In genomic region chr2:18965950-18966349, GRCm38 (mm10) we compare ENCODE assay signal across 35 mouse cellular contexts.
"Had no signal": no experiment of that assay in that cellular context is flagged by ENCODE, and none has a peak within 500 bp of the region (broad histone marks: within the 10 kb centered on the region; RNA-seq: fewer than 3 reads in every experiment).

No protein-coding gene starts in this region.

- ATAC-seq: hindbrain, embryonic 16.5 days; hindbrain, postnatal 0 days; inflammation-experienced regulatory T-cells, adult 6 months; intestine, embryonic 15.5 days; intestine, embryonic 16.5 days; intestine, postnatal 0 days had no signal

- H3K4me3 ChIP-seq: heart, embryonic 10.5 days; heart, embryonic 12.5 days; heart, embryonic 13.5 days; heart, embryonic 15.5 days; hindbrain, embryonic 10.5 days; hindbrain, embryonic 12.5 days; hindbrain, embryonic 13.5 days; hindbrain, embryonic 15.5 days; intestine, embryonic 15.5 days; kidney, embryonic 15.5 days; layer of hippocampus, adult 2 months had no signal

- H3K27me3 ChIP-seq: heart, embryonic 12.5 days; heart, embryonic 13.5 days; heart, embryonic 15.5 days; hindbrain, embryonic 12.5 days; hindbrain, embryonic 13.5 days; hindbrain, embryonic 15.5 days; intestine, embryonic 15.5 days; kidney, embryonic 15.5 days had no signal

- H3K27ac ChIP-seq: heart, embryonic 10.5 days; heart, embryonic 13.5 days; heart, embryonic 15.5 days; hindbrain, embryonic 10.5 days; hindbrain, embryonic 12.5 days; hindbrain, embryonic 13.5 days; hindbrain, embryonic 14.5 days; hindbrain, embryonic 15.5 days; hindbrain, postnatal 0 days; intestine, embryonic 15.5 days; kidney, embryonic 15.5 days; kidney, postnatal 0 days; layer of hippocampus, adult 2 months had no signal

- H3K9ac ChIP-seq: heart, embryonic 12.5 days; heart, embryonic 13.5 days; heart, embryonic 15.5 days; hindbrain, embryonic 12.5 days; hindbrain, embryonic 13.5 days; hindbrain, embryonic 14.5 days; hindbrain, embryonic 15.5 days; intestine, embryonic 15.5 days; kidney, embryonic 15.5 days had no signal

- DNase-seq: heart, postnatal 10 days; heart, postnatal 14 days; heart, postnatal 36 days; heart, postnatal 4 days; kidney, adult 11 months; kidney, adult 18-20 months; kidney, adult 2 months; kidney, adult 8-10 months; kidney, adult 9 months; kidney, postnatal 10 days; kidney, postnatal 14 days; kidney, postnatal 25 days; kidney, postnatal 36 days; kidney, postnatal 4 days; layer of hippocampus, adult 9-11 months; layer of hippocampus, postnatal 36 days had no signal

- H3K4me1 ChIP-seq: hindbrain, embryonic 13.5 days; hindbrain, embryonic 15.5 days had no signal

- H3K36me3 ChIP-seq: heart, embryonic 10.5 days; heart, embryonic 12.5 days; heart, embryonic 13.5 days; hindbrain, embryonic 10.5 days; hindbrain, embryonic 12.5 days; hindbrain, embryonic 13.5 days; hindbrain, embryonic 15.5 days; intestine, embryonic 15.5 days; kidney, embryonic 15.5 days had no signal

- H3K9me3 ChIP-seq: heart, embryonic 10.5 days; heart, embryonic 13.5 days; heart, embryonic 15.5 days; hindbrain, embryonic 10.5 days; hindbrain, embryonic 12.5 days; hindbrain, embryonic 13.5 days; hindbrain, embryonic 15.5 days; intestine, embryonic 15.5 days; kidney, embryonic 15.5 days had no signal

- H3K4me2 ChIP-seq: heart, embryonic 11.5 days; heart, embryonic 12.5 days; heart, embryonic 13.5 days; heart, embryonic 15.5 days; hindbrain, embryonic 12.5 days; hindbrain, embryonic 13.5 days; hindbrain, embryonic 14.5 days; hindbrain, embryonic 15.5 days; intestine, embryonic 15.5 days; kidney, embryonic 15.5 days had no signal
